Mouse (Mus musculus) thymus, adult 2 months (tissue): ENCODE results near the gene Tuba1b. TPM values are rescaled to one million over a fixed set of nuclear protein-coding genes. Genes with fewer than 3 reads are reported as not detected.

Experiments
- DNase-seq: peaks from one replicate; pipeline ENCODE4 v3.0.0; 2021
- H3K27ac ChIP-seq: fragments of 200-500 bp; 2 replicates; pipeline ENCODE4 v1.5.1; 2012; ENCODE audit warnings: low read length, control low read depth; ENCODE audit not compliant: control insufficient read depth, insufficient read depth
- H3K27me3 ChIP-seq: fragments of 200-500 bp; 2 replicates; pipeline ENCODE4 v1.6.1; 2012; ENCODE audit warnings: mild to moderate bottlenecking, low read length, moderate library complexity, mixed read lengths; ENCODE audit not compliant: control insufficient read depth, insufficient read depth
- H3K36me3 ChIP-seq: fragments of 200-500 bp; 2 replicates; pipeline ENCODE4 v1.6.1; 2012; ENCODE audit warnings: mild to moderate bottlenecking, low read length, moderate library complexity; ENCODE audit not compliant: control insufficient read depth, insufficient read depth
- H3K4me1 ChIP-seq: fragments of 200-500 bp; replicated peaks from 2 replicates; pipeline ENCODE4 v1.6.1; 2012; ENCODE audit warnings: low read length; ENCODE audit not compliant: control insufficient read depth, insufficient read depth
- H3K4me3 ChIP-seq: fragments of 200-500 bp; 2 replicates; pipeline ENCODE4 v1.5.1; 2012; ENCODE audit warnings: mild to moderate bottlenecking, low read length, control low read depth, moderate library complexity; ENCODE audit not compliant: control insufficient read depth, insufficient read depth
- CTCF ChIP-seq: fragments of 200-500 bp; IDR thresholded peaks from 2 replicates; pipeline ENCODE4 v1.5.1; 2012; ENCODE audit warnings: mild to moderate bottlenecking, control low read depth, low read length, moderate library complexity, borderline replicate concordance; ENCODE audit not compliant: control insufficient read depth, poor library complexity, insufficient read depth; ENCODE audit errors: extremely low read depth
- POLR2A ChIP-seq: fragments of 200-500 bp; IDR thresholded peaks from 2 replicates; pipeline ENCODE4 v1.6.1; 2012; ENCODE audit warnings: mild to moderate bottlenecking, low read length, control low read depth, moderate library complexity; ENCODE audit not compliant: control insufficient read depth, poor library complexity, insufficient read depth; ENCODE audit errors: extremely low read depth
- WGBS: fragments of 180-500 bp; shearing (Covaris S2); methylation state at CpG from one replicate; pipeline ENCODE4 v1.1.7; 2018; 5-methylcytosine and 5-hydroxymethylcytosine counted together
- polyA plus RNA-seq: library from polyadenylated mRNA; depleted of rRNA; stranded (reverse); fragments of >200 nt; gene quantifications from 2 replicates; pipeline ENCODE4 v1.2.3, GENCODE M21; 2012

The Tuba1b gene
- polyA plus RNA-seq, 1 experiment: 3,866 TPM

GRCm38 (mm10) chr15:98948857-98949606, 14.7 kb upstream of the Tuba1b start:
- no peak overlapping the region for H3K27ac ChIP-seq
- H3K4me3 ChIP-seq: no peak overlapping the region
- DNase-seq: no peak
- H3K36me3 ChIP-seq: no peaks in the 10 kb centered on the region
- H3K27me3 ChIP-seq: no peaks in the 10 kb centered on the region
- 95% methylated on average over 6 of the region's 6 CpGs for WGBS
- TF ChIP-seq POLR2A (no peak), CTCF (no peak)
- H3K4me1 ChIP-seq: peaks cover 8% of the 10 kb centered on the region

GRCm38 (mm10) chr15:98948382-98948781, 14.0 kb upstream of the Tuba1b start:
- Histone ChIP-seq H3K27ac (no peak overlapping the region), H3K4me1 (peaks cover 7% of the 10 kb centered on the region), H3K4me3 (no peak overlapping the region), H3K36me3 (no peaks in the 10 kb centered on the region), H3K27me3 (no peaks in the 10 kb centered on the region)
- TF ChIP-seq POLR2A (no peak), CTCF (no peak)
- no peak for DNase-seq

- no peak overlapping the region for H3K27ac ChIP-seq
- H3K4me1 ChIP-seq: peaks cover 7% of the 10 kb centered on the region
- H3K36me3 ChIP-seq: no peaks in the 10 kb centered on the region
- TF ChIP-seq CTCF (no peak), POLR2A (no peak)
- no peak for DNase-seq
- H3K4me3 ChIP-seq: no peak overlapping the region
- WGBS: 96% methylated on average over 3 of the region's 3 CpGs
- no peaks in the 10 kb centered on the region for H3K27me3 ChIP-seq
These were observed 13.5 kb upstream of the Tuba1b start for GRCm38 (mm10) chr15:98947884-98948283.

GRCm38 (mm10) chr15:98943133-98943532, 8.8 kb upstream of the Tuba1b start:
- WGBS: 97% methylated on average over 4 of the region's 4 CpGs
- no peak overlapping the region for H3K27ac ChIP-seq
- no peak for TF ChIP-seq CTCF
- no peak for TF ChIP-seq POLR2A
- no peaks in the 10 kb centered on the region for H3K4me1 ChIP-seq
- no peak overlapping the region for H3K4me3 ChIP-seq
- no peaks in the 10 kb centered on the region for H3K27me3 ChIP-seq
- H3K36me3 ChIP-seq: no peaks in the 10 kb centered on the region
- no peak for DNase-seq

- Histone ChIP-seq H3K4me3 (no peak overlapping the region), H3K4me1 (peaks cover 5% of the 10 kb centered on the region), H3K27me3 (no peaks in the 10 kb centered on the region), H3K36me3 (no peaks in the 10 kb centered on the region), H3K27ac (no peak overlapping the region)
- WGBS: 93% methylated on average over 4 of the region's 4 CpGs
- TF ChIP-seq CTCF (no peak), POLR2A (no peak)
- no peak for DNase-seq
These were observed 7.7 kb upstream of the Tuba1b start for GRCm38 (mm10) chr15:98942081-98942480.

GRCm38 (mm10) chr15:98941539-98941938, 7.2 kb upstream of the Tuba1b start:
- Histone ChIP-seq H3K36me3 (no peaks in the 10 kb centered on the region), H3K4me3 (no peak overlapping the region), H3K27ac (no peak overlapping the region), H3K4me1 (peaks cover 7% of the 10 kb centered on the region), H3K27me3 (no peaks in the 10 kb centered on the region)
- WGBS: 96% methylated on average over 2 of the region's 2 CpGs
- TF ChIP-seq CTCF (no peak), POLR2A (no peak)
- DNase-seq: no peak

GRCm38 (mm10) chr15:98940816-98941215, 6.5 kb upstream of the Tuba1b start:
- Histone ChIP-seq H3K27ac (no peak overlapping the region), H3K27me3 (no peaks in the 10 kb centered on the region), H3K36me3 (no peaks in the 10 kb centered on the region), H3K4me3 (no peak overlapping the region), H3K4me1 (peaks cover 7% of the 10 kb centered on the region)
- TF ChIP-seq POLR2A (no peak), CTCF (no peak)
- 91% methylated on average over 10 of the region's 10 CpGs for WGBS
- DNase-seq: no peak
